Mouse (Mus musculus) intestine, postnatal 0 days (tissue): Measurements from ENCODE around the gene Tmprss4. TPM values are rescaled to one million over a fixed set of nuclear protein-coding genes. Genes with fewer than 3 reads are reported as not detected.

Experiments used
- ATAC-seq: fragments of 200-750 bp; cut with Nextera tagmentation; 2 replicates; pipeline ENCODE4 v1.8.0; 2017; ENCODE audit warnings: mild to moderate bottlenecking, moderate TSS enrichment, moderate library complexity
- H3K27ac ChIP-seq: fragments of 300-500 bp; sonication (generic); 2 replicates; pipeline ENCODE4 v1.5.1; 2014; ENCODE audit warnings: mild to moderate bottlenecking, low read depth, low read length, moderate library complexity
- H3K27me3 ChIP-seq: fragments of 300-500 bp; sonication (generic); replicated peaks from 2 replicates; pipeline ENCODE4 v1.6.1; 2014; ENCODE audit warnings: low read length, mixed read lengths; ENCODE audit not compliant: control insufficient read depth, insufficient read depth
- H3K36me3 ChIP-seq: fragments of 300-500 bp; sonication (generic); 2 replicates; pipeline ENCODE4 v1.6.1; 2014; ENCODE audit warnings: mild to moderate bottlenecking, moderate library complexity; ENCODE audit not compliant: control insufficient read depth, insufficient read depth
- H3K4me1 ChIP-seq: fragments of 300-500 bp; sonication (generic); replicated peaks from 2 replicates; pipeline ENCODE4 v1.6.1; 2014; ENCODE audit warnings: antibody characterized with exemption, low read length, mixed read lengths; ENCODE audit not compliant: control insufficient read depth, insufficient read depth
- H3K4me2 ChIP-seq: fragments of 300-500 bp; sonication (generic); replicated peaks from 2 replicates; pipeline ENCODE4 v1.6.1; 2014; ENCODE audit warnings: low read depth, mild to moderate bottlenecking, moderate library complexity
- H3K4me3 ChIP-seq: fragments of 300-500 bp; sonication (generic); 2 replicates; pipeline ENCODE4 v1.5.1; 2014; ENCODE audit warnings: low read depth, low read length
- H3K9ac ChIP-seq: fragments of 300-500 bp; sonication (generic); 2 replicates; pipeline ENCODE4 v1.6.1; 2014; ENCODE audit warnings: mild to moderate bottlenecking, low read depth, low read length
- H3K9me3 ChIP-seq: fragments of 300-500 bp; sonication (generic); 2 replicates; pipeline ENCODE4 v1.6.1; 2016; ENCODE audit warnings: mixed run types; ENCODE audit not compliant: control insufficient read depth
- CTCF ChIP-seq: sonication (generic); IDR thresholded peaks from 2 replicates; pipeline ENCODE4 v1.5.1; 2016; ENCODE audit warnings: low read depth, mild to moderate bottlenecking, control low read depth, antibody characterized with exemption, moderate library complexity
- WGBS: fragments of 180-500 bp; shearing (Covaris S2); extraction: QIAGEN DNeasy Blood & Tissue Kit; methylation state at CpG from one replicate; pipeline ENCODE4 v1.1.7; 2014; 5-methylcytosine and 5-hydroxymethylcytosine counted together
- polyA plus RNA-seq: library from polyadenylated mRNA; unstranded; fragments of >200 nt; fragmentation: Nextera tagmentation; extraction: Ambion mirVana; gene quantifications from 2 replicates; pipeline ENCODE4 v1.2.1, GENCODE M21; 2015

The Tmprss4 gene
- polyA plus RNA-seq, 1 experiment from 2014 or later: 70.6 TPM

GRCm38 (mm10) chr9:45146267-45146597 is 57.7 kb downstream of the Tmprss4 start:
- H3K9ac ChIP-seq: 0 out of 2 replicates have a peak overlapping the region, but pooled peaks have one; percentile 23
- TF ChIP-seq CTCF: peak; percentile 90
- 0% methylated on average over 5 of the region's 5 CpGs for WGBS
- H3K27me3 ChIP-seq: peaks cover 48% of the 10 kb centered on the region
- no peaks in the 10 kb centered on the region for H3K36me3 ChIP-seq
- ATAC-seq: no peak
- H3K4me3 ChIP-seq: peak overlapping the region; percentile 36
- H3K4me2 ChIP-seq: peak overlapping the region; percentile 67
- H3K9me3 ChIP-seq: no peaks in the 10 kb centered on the region
- H3K4me1 ChIP-seq: peaks cover 4% of the 10 kb centered on the region; the same call in 1 of the 2 replicates
- H3K27ac ChIP-seq: no peak overlapping the region

- Histone ChIP-seq H3K4me3 (peak overlapping the region; percentile 36), H3K9me3 (no peaks in the 10 kb centered on the region), H3K4me1 (peaks cover 4% of the 10 kb centered on the region; the same call in 1 of the 2 replicates), H3K4me2 (peak overlapping the region; percentile 67), H3K9ac (0 out of 2 replicates have a peak overlapping the region, but pooled peaks have one; percentile 23), H3K27me3 (peaks cover 53% of the 10 kb centered on the region), H3K27ac (no peak overlapping the region), H3K36me3 (no peaks in the 10 kb centered on the region)
- TF ChIP-seq CTCF: no peak
- ATAC-seq: no peak
- 5% methylated on average over 27 of the region's 27 CpGs for WGBS
Measured at GRCm38 (mm10) chr9:45145533-45146266, 58.2 kb downstream of the Tmprss4 start.

- Histone ChIP-seq H3K27me3 (peaks cover 78% of the 10 kb centered on the region), H3K4me3 (no peak overlapping the region), H3K4me2 (no peak overlapping the region), H3K9ac (no peak overlapping the region), H3K4me1 (peaks cover 4% of the 10 kb centered on the region; the same call in 1 of the 2 replicates), H3K27ac (no peak overlapping the region), H3K9me3 (no peaks in the 10 kb centered on the region), H3K36me3 (no peaks in the 10 kb centered on the region)
- WGBS: 61% methylated on average over 3 of the region's 3 CpGs
- no peak for ATAC-seq
- no peak for TF ChIP-seq CTCF
Measured at GRCm38 (mm10) chr9:45142686-45143085, 61.2 kb downstream of the Tmprss4 start.

- H3K27me3 ChIP-seq: peaks cover 88% of the 10 kb centered on the region
Measured at GRCm38 (mm10) chr9:45140945-45141344, 62.9 kb downstream of the Tmprss4 start.

GRCm38 (mm10) chr9:45139082-45139481 is 64.8 kb downstream of the Tmprss4 start:
- Histone ChIP-seq H3K27me3 (peaks cover 82% of the 10 kb centered on the region), H3K27ac (no peak overlapping the region), H3K9ac (no peak overlapping the region), H3K4me1 (no peaks in the 10 kb centered on the region; the same call in 1 of the 2 replicates), H3K4me2 (peak overlapping the region; percentile 89), H3K9me3 (no peaks in the 10 kb centered on the region), H3K4me3 (peak overlapping the region; percentile 49), H3K36me3 (no peaks in the 10 kb centered on the region)
- WGBS: 14% methylated on average over 7 of the region's 7 CpGs
- no peak for ATAC-seq
- no peak for TF ChIP-seq CTCF

More at GRCm38 (mm10) chr9:45140945-45141344, 62.9 kb downstream of the Tmprss4 start:
- Histone ChIP-seq H3K4me1 (peaks cover 3% of the 10 kb centered on the region; the same call in 1 of the 2 replicates), H3K27ac (no peak overlapping the region), H3K36me3 (no peaks in the 10 kb centered on the region), H3K9ac (no peak overlapping the region), H3K4me3 (no peak overlapping the region), H3K4me2 (no peak overlapping the region), H3K9me3 (no peaks in the 10 kb centered on the region)
- TF ChIP-seq CTCF: no peak
- ATAC-seq: no peak
- WGBS: 70% methylated on average over 7 of the region's 7 CpGs

- WGBS: under 1% methylated on average over 69 of the region's 76 CpGs
- H3K4me3 ChIP-seq: peak within 1 kb of the TSS; percentile 49
- H3K9ac ChIP-seq: 0 out of 2 replicates have a peak within 1 kb of the TSS, but pooled peaks have one; percentile 18
- H3K27me3 ChIP-seq: peaks cover 81% of the 10 kb centered on the region
- no peaks in the 10 kb centered on the region; the same call in 1 of the 2 replicates for H3K4me1 ChIP-seq
- peak within 1 kb of the TSS; percentile 89 for H3K4me2 ChIP-seq
- no peak for ATAC-seq
- no peaks in the 10 kb centered on the region for H3K9me3 ChIP-seq
- no peak for TF ChIP-seq CTCF
- H3K36me3 ChIP-seq: no peaks in the 10 kb centered on the region
- H3K27ac ChIP-seq: no peak within 1 kb of the TSS
Measured at GRCm38 (mm10) chr9:45138191-45139032, 65.5 kb downstream of the Tmprss4 start, which contains the start of gene Scn4b. Scn4b (plus strand) TSS chr9:45138395.
